Mouse (Mus musculus): Measurements from ENCODE around the gene Apbb2. TPM values are rescaled to one million over a fixed set of nuclear protein-coding genes. Genes with fewer than 3 reads are reported as not detected.

The Apbb2 gene
- polyA plus RNA-seq, 1 experiment from 2014 or later: 5.6 TPM

- no peaks in the 10 kb centered on the region for H3K27me3 ChIP-seq (ENCODE audit: insufficient read depth, low read length)
- 59% methylated on average over 5 of the region's 5 CpGs for WGBS (ENCODE audit: insufficient replicate concordance)
- H3K4me3 ChIP-seq (ENCODE audit: low read depth, low read length): no peak overlapping the region
- no peaks in the 10 kb centered on the region for H3K36me3 ChIP-seq (replicated peaks; ENCODE audit: insufficient read depth, low read length)
- DNase-seq: no peak
- TF ChIP-seq CTCF (IDR thresholded peaks at IDR 0.05; ENCODE audit: low read depth) (no peak), EP300 (IDR thresholded peaks at IDR 0.05; ENCODE audit: low read depth) (no peak)
- ATAC-seq: peak; percentile 73
- no peak overlapping the region for H3K9ac ChIP-seq (replicated peaks)
- no peak overlapping the region for H3K4me2 ChIP-seq (ENCODE audit: low read depth, low read length)
- H3K4me1 ChIP-seq (ENCODE audit: insufficient read depth): no peaks in the 10 kb centered on the region; the same call in none of the 2 replicates
- H3K9me3 ChIP-seq (ENCODE audit: low read length): no peaks in the 10 kb centered on the region
- no peak overlapping the region for H3K27ac ChIP-seq (ENCODE audit: low read depth)
Observed at GRCm38 (mm10) chr5:66470837-66471236, 147.7 kb downstream of the Apbb2 start.

- Histone ChIP-seq H3K36me3 (replicated peaks; ENCODE audit: insufficient read depth, low read length) (no peaks in the 10 kb centered on the region), H3K9me3 (ENCODE audit: low read length) (no peaks in the 10 kb centered on the region), H3K4me2 (ENCODE audit: low read depth, low read length) (no peak overlapping the region), H3K4me1 (ENCODE audit: insufficient read depth) (no peaks in the 10 kb centered on the region; the same call in none of the 2 replicates), H3K27ac (ENCODE audit: low read depth) (no peak overlapping the region), H3K27me3 (ENCODE audit: insufficient read depth, low read length) (no peaks in the 10 kb centered on the region), H3K4me3 (ENCODE audit: low read depth, low read length) (no peak overlapping the region), H3K9ac (replicated peaks) (no peak overlapping the region)
- ATAC-seq (no peak; the same call in 1 of the 2 replicates), DNase-seq (no peak)
- TF ChIP-seq EP300 (IDR thresholded peaks at IDR 0.05; ENCODE audit: low read depth): peak; percentile 35; the same call in 1 of the 2 replicates
- no peak for TF ChIP-seq CTCF (IDR thresholded peaks at IDR 0.05; ENCODE audit: low read depth)
- 40% methylated on average over 11 of the region's 11 CpGs for WGBS (ENCODE audit: insufficient replicate concordance)
Observed at GRCm38 (mm10) chr5:66469685-66470084, 148.9 kb downstream of the Apbb2 start.

GRCm38 (mm10) chr5:66468331-66469001 is 150.1 kb downstream of the Apbb2 start:
- Histone ChIP-seq H3K4me2 (ENCODE audit: low read depth, low read length) (no peak overlapping the region), H3K9me3 (ENCODE audit: low read length) (no peaks in the 10 kb centered on the region), H3K27me3 (ENCODE audit: insufficient read depth, low read length) (no peaks in the 10 kb centered on the region), H3K4me3 (ENCODE audit: low read depth, low read length) (no peak overlapping the region), H3K27ac (ENCODE audit: low read depth) (no peak overlapping the region), H3K36me3 (replicated peaks; ENCODE audit: insufficient read depth, low read length) (no peaks in the 10 kb centered on the region), H3K9ac (replicated peaks) (no peak overlapping the region), H3K4me1 (ENCODE audit: insufficient read depth) (no peaks in the 10 kb centered on the region; the same call in none of the 2 replicates)
- 61% methylated on average over 4 of the region's 4 CpGs for WGBS (ENCODE audit: insufficient replicate concordance)
- ATAC-seq (no peak), DNase-seq (no peak)
- no peak for TF ChIP-seq CTCF (IDR thresholded peaks at IDR 0.05; ENCODE audit: low read depth)
- TF ChIP-seq EP300 (IDR thresholded peaks at IDR 0.05; ENCODE audit: low read depth): no peak

GRCm38 (mm10) chr5:66462665-66463064 is 155.9 kb downstream of the Apbb2 start:
- 0 out of 2 replicates have a peak, but pooled peaks cover 3% of the 10 kb centered on the region for H3K4me1 ChIP-seq (ENCODE audit: insufficient read depth)
- no peak overlapping the region for H3K4me3 ChIP-seq (ENCODE audit: low read depth, low read length)
- no peak for DNase-seq
- H3K9ac ChIP-seq (replicated peaks): no peak overlapping the region
- no peak for ATAC-seq
- 0 out of 2 replicates have a peak, but pooled peaks cover 3% of the 10 kb centered on the region for H3K36me3 ChIP-seq (replicated peaks; ENCODE audit: insufficient read depth, low read length)
- no peaks in the 10 kb centered on the region for H3K27me3 ChIP-seq (ENCODE audit: insufficient read depth, low read length)
- TF ChIP-seq CTCF (IDR thresholded peaks at IDR 0.05; ENCODE audit: low read depth) (no peak), EP300 (IDR thresholded peaks at IDR 0.05; ENCODE audit: low read depth) (no peak)
- 56% methylated on average over 8 of the region's 8 CpGs for WGBS (ENCODE audit: insufficient replicate concordance)
- no peak overlapping the region for H3K4me2 ChIP-seq (ENCODE audit: low read depth, low read length)
- H3K9me3 ChIP-seq (ENCODE audit: low read length): no peaks in the 10 kb centered on the region
- no peak overlapping the region for H3K27ac ChIP-seq (ENCODE audit: low read depth)

- no peak overlapping the region for H3K9ac ChIP-seq (replicated peaks)
- ATAC-seq (peak; percentile 63; the same call in 1 of the 2 replicates), DNase-seq (no peak)
- no peaks in the 10 kb centered on the region for H3K27me3 ChIP-seq (ENCODE audit: insufficient read depth, low read length)
- TF ChIP-seq CTCF (IDR thresholded peaks at IDR 0.05; ENCODE audit: low read depth) (no peak), EP300 (IDR thresholded peaks at IDR 0.05; ENCODE audit: low read depth) (no peak)
- H3K4me2 ChIP-seq (ENCODE audit: low read depth, low read length): no peak overlapping the region
- 0 out of 2 replicates have a peak, but pooled peaks cover 3% of the 10 kb centered on the region for H3K36me3 ChIP-seq (replicated peaks; ENCODE audit: insufficient read depth, low read length)
- no peaks in the 10 kb centered on the region for H3K9me3 ChIP-seq (ENCODE audit: low read length)
- whole genome bisulfite sequencing (ENCODE audit: insufficient replicate concordance): 34% methylated on average over 5 of the region's 5 CpGs
- H3K4me1 ChIP-seq (ENCODE audit: insufficient read depth): 0 out of 2 replicates have a peak, but pooled peaks cover 3% of the 10 kb centered on the region
- no peak overlapping the region for H3K27ac ChIP-seq (ENCODE audit: low read depth)
- H3K4me3 ChIP-seq (ENCODE audit: low read depth, low read length): no peak overlapping the region
Observed at GRCm38 (mm10) chr5:66458851-66459250, 159.7 kb downstream of the Apbb2 start.

- Histone ChIP-seq H3K4me1 (ENCODE audit: insufficient read depth) (0 out of 2 replicates have a peak, but pooled peaks cover 3% of the 10 kb centered on the region), H3K27me3 (ENCODE audit: insufficient read depth, low read length) (no peaks in the 10 kb centered on the region), H3K9me3 (ENCODE audit: low read length) (no peaks in the 10 kb centered on the region), H3K4me2 (ENCODE audit: low read depth, low read length) (no peak overlapping the region), H3K36me3 (replicated peaks; ENCODE audit: insufficient read depth, low read length) (no peaks in the 10 kb centered on the region), H3K9ac (replicated peaks) (no peak overlapping the region), H3K27ac (ENCODE audit: low read depth) (no peak overlapping the region), H3K4me3 (ENCODE audit: low read depth, low read length) (no peak overlapping the region)
- DNase-seq (no peak), ATAC-seq (no peak)
- no peak for TF ChIP-seq CTCF (IDR thresholded peaks at IDR 0.05; ENCODE audit: low read depth)
- no peak for TF ChIP-seq EP300 (IDR thresholded peaks at IDR 0.05; ENCODE audit: low read depth)
- 60% methylated on average over 5 of the region's 5 CpGs for WGBS (ENCODE audit: insufficient replicate concordance)
Observed at GRCm38 (mm10) chr5:66455271-66455670, 163.3 kb downstream of the Apbb2 start.

All from liver, postnatal 0 days (tissue).